Mouse (Mus musculus): ENCODE measurements around the gene Lrrc8c.

Gene Lrrc8c

DNA sequence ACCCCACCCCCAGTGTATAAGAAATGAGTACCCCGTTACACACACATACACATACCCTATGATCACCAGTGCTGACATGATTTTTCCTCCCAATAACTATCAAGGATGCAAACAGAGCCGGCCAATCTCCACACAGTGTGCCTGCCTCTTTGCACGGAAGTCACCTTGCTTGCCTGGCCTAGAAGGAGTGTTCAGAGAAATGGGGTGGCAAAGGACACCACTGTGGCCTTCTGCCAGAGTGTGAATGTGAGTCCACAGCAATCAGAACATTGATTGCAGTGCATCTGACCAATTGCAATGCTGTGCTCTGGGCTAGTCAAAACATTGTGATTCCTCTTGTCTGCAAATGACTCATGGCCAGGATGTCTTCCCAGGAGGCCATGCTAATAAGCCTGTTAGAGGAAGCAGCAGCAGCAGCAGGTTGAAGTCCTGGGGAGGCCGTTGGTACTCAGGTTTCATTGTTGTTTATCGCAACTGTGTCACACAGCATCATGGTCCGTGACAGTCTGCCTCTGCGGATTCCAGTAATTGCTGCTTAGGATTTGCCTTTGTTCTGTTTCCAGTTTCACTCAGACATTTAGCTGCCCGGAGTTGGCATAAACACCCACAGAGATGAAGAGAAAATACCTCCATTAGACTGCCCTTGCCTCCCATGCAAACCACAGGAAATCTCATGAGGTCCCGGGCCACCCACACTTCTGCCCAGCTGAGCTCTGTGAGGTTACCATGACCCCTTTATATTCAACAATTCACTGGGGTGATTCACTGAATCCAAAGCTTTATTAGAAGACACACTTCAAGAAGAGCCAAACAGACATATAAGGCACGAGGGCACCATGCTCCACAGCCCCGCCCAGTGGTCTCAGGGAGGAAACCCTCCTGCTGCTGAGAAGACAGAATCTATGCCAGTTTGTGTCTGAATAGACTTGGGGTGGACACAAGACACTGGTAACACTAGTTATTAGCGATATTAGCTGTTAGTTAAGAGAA is 18.8 kb upstream of the Lrrc8c start:
- WGBS = 59% methylated on average over 12 of the region's 12 CpGs

DNA sequence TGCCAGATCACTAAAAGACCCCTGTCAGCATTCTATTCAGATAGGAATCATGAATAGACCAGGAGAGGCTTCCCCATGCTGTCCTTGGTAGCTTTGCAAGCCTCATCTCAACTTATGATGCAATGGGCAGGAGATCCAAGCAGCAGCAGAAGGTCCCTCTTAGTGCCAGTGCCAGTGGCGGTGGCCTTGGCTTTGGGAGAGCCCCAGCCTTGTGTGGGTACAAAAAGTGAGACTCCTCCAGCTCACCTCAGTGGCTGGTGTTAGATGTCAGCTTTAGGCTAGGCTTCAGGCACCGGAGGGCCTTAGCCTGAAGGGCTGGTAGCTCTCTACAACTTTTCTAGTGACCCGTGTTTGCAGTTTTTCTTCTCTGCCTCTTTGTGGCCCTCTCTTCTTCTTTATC is 18.1 kb upstream of the Lrrc8c start:
- 93% methylated on average over 3 of the region's 3 CpGs for WGBS

- 93% methylated on average over 6 of the region's 6 CpGs for WGBS
These were observed 10.4 kb upstream of the Lrrc8c start for GRCm38 (mm10) chr5:105508813-105509212.

DNA sequence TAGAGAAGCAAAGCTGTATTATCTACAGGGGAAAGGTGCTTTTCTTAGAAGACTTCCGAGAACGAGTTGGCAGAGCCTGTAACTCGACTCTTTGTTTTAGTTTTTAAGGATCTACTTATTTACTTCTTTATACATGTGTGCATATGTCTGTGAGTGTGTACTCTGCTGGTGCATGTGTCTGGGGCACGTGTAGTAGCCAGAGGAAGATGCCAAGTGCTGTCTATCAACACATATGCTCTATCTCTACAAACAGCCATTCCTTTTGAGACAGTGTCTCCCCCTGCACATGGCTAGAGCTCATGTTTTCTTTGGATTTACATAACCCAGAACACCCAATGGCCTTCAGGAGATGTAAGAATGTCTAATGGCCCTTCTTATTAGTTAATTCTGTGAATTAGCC is 6.9 kb upstream of the Lrrc8c start:
- 58% methylated on average over 4 of the region's 4 CpGs for WGBS

- WGBS = 84% methylated on average over 6 of the region's 6 CpGs
These were observed 3.7 kb upstream of the Lrrc8c start for GRCm38 (mm10) chr5:105515532-105515931.

DNA sequence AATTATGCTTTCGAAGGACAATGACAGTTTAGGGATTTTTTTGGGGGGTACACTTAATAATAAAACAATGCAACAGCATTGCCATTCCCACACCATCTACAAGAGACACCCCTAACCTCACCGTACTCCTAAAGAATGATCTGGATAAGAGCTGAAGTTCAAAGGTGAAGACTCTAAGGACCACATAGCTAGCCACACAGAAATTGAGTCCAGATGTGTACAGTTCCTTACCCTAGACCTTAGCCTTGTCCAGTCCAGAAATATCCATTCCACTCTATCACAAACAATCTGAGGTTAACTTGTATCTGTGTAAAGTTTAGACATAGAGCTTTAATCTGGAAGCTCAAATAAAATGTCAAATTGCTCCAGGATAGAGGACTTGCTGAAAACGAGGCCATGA is 2.9 kb upstream of the Lrrc8c start:
- 81% methylated on average over 3 of the region's 3 CpGs for WGBS

DNA sequence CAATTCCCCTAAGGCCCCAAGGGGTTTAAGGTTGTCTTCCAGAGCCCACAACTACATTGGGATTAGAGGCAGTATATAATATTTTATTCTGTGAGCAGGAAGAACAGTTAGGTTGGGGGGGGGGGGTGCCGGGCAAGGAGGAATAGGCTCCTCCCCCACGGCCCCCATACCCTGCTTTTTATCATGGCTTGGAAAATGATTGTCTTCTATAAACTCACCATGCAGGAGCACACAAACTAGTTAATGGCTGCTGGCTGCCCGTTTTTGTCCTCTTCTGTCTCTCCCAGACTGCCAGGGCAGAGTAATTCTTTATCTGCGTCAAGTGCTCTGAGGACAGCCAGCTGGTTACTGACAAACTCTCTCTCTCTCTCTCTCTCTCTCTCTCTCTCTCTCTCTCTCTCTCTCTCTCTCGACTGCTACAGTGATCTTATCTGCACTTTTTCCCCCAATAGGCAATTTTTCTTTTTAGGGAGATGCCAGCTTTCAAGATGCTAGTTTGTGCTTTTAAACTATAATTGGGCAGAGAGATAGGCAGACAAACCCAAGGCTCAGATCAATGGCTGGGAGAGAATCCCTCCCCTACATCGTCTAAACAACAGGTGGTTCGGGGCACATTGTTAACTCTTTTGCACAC is 1.1 kb upstream of the Lrrc8c start:
- WGBS = 20% methylated on average over 7 of the region's 7 CpGs

DNA sequence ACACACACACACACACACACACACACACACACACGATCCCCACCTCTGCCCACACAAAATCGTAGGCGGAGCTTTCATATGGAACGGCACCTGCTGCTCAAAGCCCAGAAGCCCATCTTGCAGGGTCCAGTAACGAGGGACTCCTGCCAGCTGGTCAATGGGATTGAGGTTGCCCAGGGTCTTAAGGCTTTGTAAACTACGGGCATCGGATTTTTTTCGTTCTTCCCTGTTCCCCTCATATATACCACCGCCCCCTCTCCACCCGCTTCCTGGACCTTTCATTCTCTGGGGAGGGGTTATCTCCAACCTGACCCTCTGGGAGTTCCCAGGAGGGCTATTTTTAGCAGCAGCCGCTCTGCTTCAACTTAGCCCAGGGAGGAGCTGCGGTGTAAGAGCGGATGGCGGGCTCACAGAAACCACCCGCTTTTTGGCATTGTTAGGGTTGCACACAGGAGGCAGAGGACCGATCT is 527 bp upstream of the Lrrc8c start:
- under 1% methylated on average over 16 of the region's 16 CpGs for WGBS

DNA sequence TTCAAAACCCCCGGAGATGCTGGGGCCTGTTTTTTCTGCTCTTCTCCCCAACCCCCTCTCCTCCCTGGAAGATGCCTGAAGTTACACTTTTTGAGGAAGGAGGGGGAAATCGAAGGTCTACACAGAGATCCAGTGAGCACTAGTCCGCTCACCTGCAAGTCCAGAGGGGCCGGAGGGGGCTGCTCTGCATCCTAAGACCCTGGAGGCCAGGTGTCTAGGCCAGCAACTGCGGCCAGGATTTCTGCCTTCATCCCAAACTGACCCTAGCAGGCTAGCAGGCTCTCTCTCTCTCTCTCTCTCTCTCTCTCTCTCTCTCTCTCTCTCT is 750 bp downstream of the Lrrc8c start:
- 2% methylated on average over 5 of the region's 5 CpGs for WGBS

DNA sequence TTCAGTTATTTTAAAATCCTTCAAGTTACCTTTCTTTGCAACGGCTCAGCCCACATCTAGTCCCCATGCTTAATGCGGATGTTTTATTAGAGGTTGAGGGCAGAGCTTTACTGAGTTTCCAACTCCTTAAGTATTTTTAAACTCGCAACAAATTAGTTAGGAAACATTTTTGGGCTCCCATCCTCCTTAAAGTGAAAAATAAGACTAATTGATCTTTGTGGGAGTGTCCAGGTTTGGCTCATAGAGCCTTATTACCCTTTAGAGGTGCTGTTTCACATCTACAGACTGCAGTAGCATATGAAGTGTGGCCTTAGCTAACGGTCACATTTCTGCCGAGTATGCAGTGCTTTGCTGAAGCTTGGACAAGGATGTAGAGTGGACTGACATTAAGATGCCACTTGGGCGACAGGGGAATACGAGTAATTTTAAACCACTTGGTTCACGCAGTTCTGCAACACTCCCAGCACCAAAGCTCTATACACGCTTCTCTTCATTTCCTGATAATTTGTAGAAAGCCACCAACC is 1.3 kb downstream of the Lrrc8c start:
- 25% methylated on average over 9 of the region's 9 CpGs for WGBS

- WGBS = 54% methylated on average over 3 of the region's 3 CpGs
These were observed 4.3 kb downstream of the Lrrc8c start for GRCm38 (mm10) chr5:105523452-105523851.

- WGBS = 96% methylated on average over 12 of the region's 12 CpGs
These were observed 5.8 kb downstream of the Lrrc8c start for GRCm38 (mm10) chr5:105525004-105525403.

DNA sequence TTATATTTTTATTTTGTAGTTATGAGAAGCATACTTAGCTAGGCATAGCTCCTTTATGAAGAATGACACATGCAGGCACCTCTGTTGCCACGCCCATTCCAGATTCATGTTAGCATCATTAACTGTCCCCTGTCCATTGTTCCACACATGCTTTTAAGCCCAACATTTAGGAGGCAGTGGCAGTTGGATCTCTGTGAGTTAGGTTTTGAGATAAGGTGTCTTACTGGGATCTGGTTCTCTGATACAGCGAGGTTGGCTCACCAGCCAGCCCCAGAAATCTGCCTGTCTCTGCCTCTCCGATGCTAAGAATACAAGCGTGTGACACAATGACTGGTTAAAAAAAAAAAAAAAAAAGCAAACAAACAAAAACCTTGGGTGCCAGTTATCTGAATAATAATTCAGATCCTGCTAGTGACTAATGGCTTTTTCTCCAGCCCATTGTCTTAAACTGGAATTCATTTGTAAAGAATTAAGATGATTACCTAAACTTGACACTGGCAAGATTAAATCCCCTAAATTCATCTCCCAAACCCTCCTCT is 7.0 kb downstream of the Lrrc8c start:
- 89% methylated on average over 4 of the region's 4 CpGs for WGBS

GRCm38 (mm10) chr5:105526766-105527165 is 7.6 kb downstream of the Lrrc8c start:
- 77% methylated on average over 9 of the region's 9 CpGs for WGBS

DNA sequence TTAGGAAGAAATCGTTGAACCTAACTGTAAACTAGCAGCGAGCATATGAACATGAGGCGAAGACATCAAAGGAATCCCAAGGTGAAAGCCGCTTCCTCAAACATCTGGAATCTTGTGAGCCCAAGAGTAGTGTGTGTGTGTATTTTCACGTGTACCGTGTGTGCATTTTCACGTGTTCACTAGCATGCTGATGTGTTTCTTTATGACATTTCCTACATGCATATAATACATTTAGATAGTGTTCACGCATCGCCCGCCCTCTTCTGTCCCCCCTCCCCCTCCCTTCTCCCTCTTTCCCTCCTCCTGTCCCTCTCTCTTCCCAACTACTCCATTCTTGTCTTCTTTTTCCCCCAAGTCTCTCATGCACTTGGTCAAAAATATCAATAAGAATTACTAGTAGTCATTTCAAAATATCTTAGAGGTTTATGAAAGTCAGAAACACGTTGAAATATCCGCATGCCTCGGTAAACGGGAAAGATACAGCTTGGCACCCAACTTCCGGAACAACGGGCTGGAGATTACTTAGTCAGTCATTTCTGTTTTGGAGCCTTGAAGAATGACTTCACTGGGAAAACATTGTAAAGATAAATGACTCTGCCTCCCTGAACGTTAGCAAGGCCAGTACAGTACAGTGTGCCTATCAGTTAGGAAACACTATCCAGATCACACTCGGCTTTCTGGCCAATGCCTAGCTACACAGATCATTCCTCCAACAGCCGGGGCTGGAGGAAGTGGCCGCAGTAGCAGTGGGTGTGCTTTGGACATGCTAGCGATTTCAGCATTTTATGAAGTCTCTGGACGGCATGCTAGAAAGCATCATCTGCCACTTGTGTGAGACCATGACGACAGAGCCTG is 8.5 kb downstream of the Lrrc8c start:
- WGBS = 83% methylated on average over 23 of the region's 23 CpGs

DNA sequence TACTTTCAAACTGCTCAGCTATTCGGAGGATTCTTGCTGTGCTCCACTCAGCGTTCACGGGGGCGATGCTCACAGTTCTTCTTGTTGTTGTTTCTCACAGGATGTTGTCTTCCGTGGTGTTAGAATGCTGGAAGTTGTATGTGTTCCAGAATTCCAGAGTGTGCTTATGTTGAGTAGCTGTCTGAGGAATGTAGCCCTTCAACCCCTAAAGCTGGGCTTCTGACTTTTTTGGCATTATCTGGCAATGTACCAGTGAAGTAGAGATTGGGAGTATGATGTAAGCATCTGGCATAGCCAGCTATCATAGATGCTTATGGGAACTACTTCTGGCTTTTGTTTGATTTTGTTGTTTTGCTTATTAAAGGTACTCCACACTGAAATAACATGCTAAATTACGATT is 11.4 kb downstream of the Lrrc8c start:
- WGBS = 48% methylated on average over 6 of the region's 6 CpGs

DNA sequence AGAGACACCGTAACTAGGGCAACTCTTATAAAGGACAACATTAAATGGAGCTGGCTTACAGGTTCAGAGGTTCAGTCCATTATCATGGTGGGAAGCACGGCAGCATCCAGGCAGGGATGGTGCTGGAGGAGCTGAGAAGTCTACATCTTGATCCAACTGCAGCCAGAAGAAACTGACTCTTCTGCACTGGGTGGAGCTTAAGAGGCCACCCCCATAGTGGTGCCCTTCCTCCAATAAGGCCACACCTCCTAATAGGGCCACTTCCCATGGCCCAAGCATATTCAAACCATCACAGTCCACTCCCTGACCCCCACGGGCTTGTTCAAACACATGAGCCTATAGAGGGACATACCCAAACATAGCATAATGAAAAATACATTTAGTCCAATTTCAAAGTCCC is 16.0 kb downstream of the Lrrc8c start:
- WGBS = 96% methylated on average over 3 of the region's 3 CpGs

DNA sequence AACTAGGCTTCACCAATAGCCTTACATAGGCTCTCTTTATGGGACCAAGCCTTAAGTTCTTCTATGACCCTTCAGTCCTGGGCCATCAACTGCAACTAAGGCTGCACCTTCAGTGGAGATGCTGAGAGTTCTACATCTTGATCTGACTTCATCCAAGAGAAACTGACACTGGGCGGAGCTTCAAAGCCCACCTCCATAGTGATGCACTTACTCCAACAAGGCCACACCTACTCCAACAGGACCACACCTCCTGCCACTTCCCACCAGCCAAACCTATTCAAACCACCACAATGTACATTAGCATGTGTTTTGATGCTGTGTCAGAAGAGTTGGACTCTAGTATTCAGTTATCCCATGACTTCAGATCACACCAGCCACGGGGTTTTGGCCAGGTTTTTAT is 17.0 kb downstream of the Lrrc8c start:
- WGBS = 95% methylated on average over 2 of the region's 2 CpGs

DNA sequence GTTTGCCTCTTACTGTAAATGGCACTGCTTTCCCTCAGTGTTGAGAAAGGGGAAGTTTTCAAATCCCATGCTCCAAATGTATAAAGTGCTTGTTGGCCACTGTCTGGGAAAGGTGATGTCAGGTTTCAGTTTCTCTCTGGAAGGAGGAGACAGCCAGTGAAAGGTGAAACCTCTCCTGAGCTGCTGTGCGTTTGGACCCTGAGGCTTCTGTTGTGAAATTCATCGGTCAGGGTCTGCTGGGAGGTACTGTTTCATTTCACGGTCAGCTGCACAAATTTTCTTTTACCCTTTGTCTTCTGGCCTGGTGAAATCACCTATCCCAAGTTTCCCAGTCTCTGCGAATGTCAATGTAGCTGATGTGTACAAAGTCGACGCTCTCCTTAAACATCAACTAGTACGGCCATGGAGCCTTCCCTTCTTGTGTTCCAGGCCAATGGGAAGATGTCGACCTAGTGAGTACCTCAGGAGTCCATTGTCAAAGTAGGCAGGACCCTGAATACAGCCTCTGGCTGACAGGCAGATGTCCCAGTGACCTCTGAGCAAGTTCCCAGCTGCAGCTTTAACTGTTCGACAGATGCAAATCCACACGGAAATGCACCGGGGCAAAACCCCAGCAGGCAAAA is 18.0 kb downstream of the Lrrc8c start:
- 87% methylated on average over 11 of the region's 11 CpGs for WGBS

- WGBS = 92% methylated on average over 7 of the region's 7 CpGs
These were observed 21.9 kb downstream of the Lrrc8c start for GRCm38 (mm10) chr5:105541051-105541450.

DNA sequence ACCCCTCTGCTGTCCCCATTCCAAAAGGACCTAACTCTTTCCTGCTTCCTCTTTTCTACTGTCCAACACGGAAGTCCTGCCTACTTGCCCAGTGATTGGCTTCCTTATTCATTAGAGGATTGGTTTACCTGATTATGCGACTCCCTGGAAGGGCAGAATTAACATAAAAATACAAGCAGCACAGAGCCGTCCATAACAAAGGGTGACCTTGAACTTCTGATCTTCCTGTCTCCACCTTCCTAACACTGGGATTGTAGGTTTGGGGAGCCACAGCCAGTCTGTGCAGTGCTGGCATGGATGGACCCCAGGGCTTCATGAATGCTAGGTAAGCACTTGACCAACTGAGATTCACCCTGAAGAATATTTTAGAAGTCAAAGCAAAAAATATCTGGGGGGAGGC is 25.9 kb downstream of the Lrrc8c start:
- WGBS = 52% methylated on average over 3 of the region's 3 CpGs

All from cerebral cortex, adult 2 months (tissue).